Mouse (Mus musculus) heart, adult 2 months (tissue): Measurements from ENCODE around the gene Clcn6. TPM values are rescaled to one million over a fixed set of nuclear protein-coding genes. Genes with fewer than 3 reads are reported as not detected.
A peak's percentile ranks its signal among the peaks of the same experiment; 100 is the strongest.

Experiments
- DNase-seq, 2 experiments: peaks; one replicate each; pipeline ENCODE4 v3.0.0; 2021
- H3K27ac ChIP-seq: fragments of 200-600 bp; 2 replicates; pipeline ENCODE4 v1.8.1; 2022
- H3K27me3 ChIP-seq: fragments of 200-500 bp; 2 replicates; pipeline ENCODE4 v1.6.1; 2012; ENCODE audit warnings: mild to moderate bottlenecking, low read length, inconsistent platforms, mixed read lengths; ENCODE audit not compliant: control insufficient read depth, insufficient read depth
- H3K36me3 ChIP-seq: fragments of 200-500 bp; 2 replicates; pipeline ENCODE4 v1.6.1; 2012; ENCODE audit warnings: low read length, inconsistent platforms; ENCODE audit not compliant: control insufficient read depth, insufficient read depth
- H3K4me1 ChIP-seq: fragments of 200-500 bp; 2 replicates; pipeline ENCODE4 v1.6.1; 2011; ENCODE audit warnings: low read length; ENCODE audit not compliant: control insufficient read depth, insufficient read depth
- H3K4me3 ChIP-seq: fragments of 200-600 bp; 2 replicates; pipeline ENCODE4 v1.8.1; 2022
- H3K79me2 ChIP-seq: fragments of 200-500 bp; replicated peaks from 2 replicates; pipeline ENCODE4 v1.6.1; 2012; ENCODE audit warnings: mild to moderate bottlenecking, inconsistent platforms, low read length, moderate library complexity, mixed read lengths; ENCODE audit not compliant: control insufficient read depth, insufficient read depth
- H3K9ac ChIP-seq: fragments of 200-500 bp; 2 replicates; pipeline ENCODE4 v1.6.1; 2012; ENCODE audit warnings: low read depth, mild to moderate bottlenecking, control low read depth, inconsistent platforms, low read length, mixed read lengths
- CTCF ChIP-seq: fragments of 200-600 bp; IDR thresholded peaks from 2 replicates; pipeline ENCODE4 v1.8.1; 2022; ENCODE audit warnings: antibody characterized with exemption, mild to moderate bottlenecking, moderate library complexity
- EP300 ChIP-seq: fragments of 200-500 bp; IDR thresholded peaks from 2 replicates; pipeline ENCODE4 v1.6.1; 2011; ENCODE audit warnings: low read depth, low read length, control low read depth; ENCODE audit not compliant: insufficient read depth
- POLR2A ChIP-seq: fragments of 200-500 bp; IDR thresholded peaks from 2 replicates; pipeline ENCODE4 v1.6.1; 2011; ENCODE audit warnings: mild to moderate bottlenecking, low read depth, low read length, control low read depth; ENCODE audit not compliant: insufficient read depth
- WGBS: fragments of 180-500 bp; shearing (Covaris S2); methylation state at CpG from one replicate; pipeline ENCODE4 v1.1.7; 2018; 5-methylcytosine and 5-hydroxymethylcytosine counted together
- intact Hi-C: fragments of 180-260 bp; cut with DNase I; formaldehyde crosslinking; loops from one replicate; pipeline ENCODE4 v1.15.1; 2025
- polyA plus RNA-seq: library from polyadenylated mRNA; depleted of rRNA; stranded (reverse); fragments of >200 nt; gene quantifications from 2 replicates; pipeline ENCODE4 v1.2.3, GENCODE M21; 2012
- total RNA-seq, 2 experiments: library from RNA; stranded (reverse); gene quantifications; 2 replicates each; pipeline ENCODE4 v1.2.3; 2021

Clcn6 gene
- total and polyA plus RNA-seq, 3 experiments = 7.5 to 8.9 (median 8.1) TPM

- no peak for TF ChIP-seq EP300
- no peak for TF ChIP-seq POLR2A
- no peak for TF ChIP-seq CTCF
- WGBS = 91% methylated on average over 4 of the region's 4 CpGs
- Histone ChIP-seq H3K27me3 (no peaks in the 10 kb centered on the region), H3K9ac (no peak overlapping the region), H3K79me2 (no peaks in the 10 kb centered on the region), H3K27ac (no peak overlapping the region), H3K36me3 (no peaks in the 10 kb centered on the region), H3K4me3 (no peak overlapping the region), H3K4me1 (no peaks in the 10 kb centered on the region)
- DNase-seq = no peak
- intact Hi-C loops = no loop called here
Observed at GRCm38 (mm10) chr4:148012216-148012615, 26.4 kb downstream of the Clcn6 start.

GRCm38 (mm10) chr4:148011332-148011731, 27.3 kb downstream of the Clcn6 start:
- Histone ChIP-seq H3K36me3 (no peaks in the 10 kb centered on the region), H3K9ac (no peak overlapping the region), H3K79me2 (no peaks in the 10 kb centered on the region), H3K27ac (no peak overlapping the region), H3K4me1 (no peaks in the 10 kb centered on the region), H3K27me3 (no peaks in the 10 kb centered on the region), H3K4me3 (no peak overlapping the region)
- intact Hi-C loops = no loop called here
- TF ChIP-seq EP300 (no peak), CTCF (no peak), POLR2A (no peak)
- WGBS = 65% methylated on average over 3 of the region's 3 CpGs
- DNase-seq = no peak

- intact Hi-C loops = loop anchor here (5.0 kb wide), 1 partner anchor 197 kb away; no protein-coding TSS in a partner anchor
- Histone ChIP-seq H3K27ac (no peak overlapping the region), H3K36me3 (no peaks in the 10 kb centered on the region), H3K79me2 (no peaks in the 10 kb centered on the region), H3K4me3 (no peak overlapping the region), H3K9ac (no peak overlapping the region), H3K27me3 (no peaks in the 10 kb centered on the region), H3K4me1 (no peaks in the 10 kb centered on the region)
- DNase-seq = no peak
- TF ChIP-seq CTCF (no peak), EP300 (no peak), POLR2A (no peak)
- WGBS = 92% methylated on average over 2 of the region's 2 CpGs
Observed at GRCm38 (mm10) chr4:148009641-148010040, 29.0 kb downstream of the Clcn6 start.

- Histone ChIP-seq H3K27ac (no peak overlapping the region), H3K36me3 (no peaks in the 10 kb centered on the region), H3K79me2 (no peaks in the 10 kb centered on the region), H3K27me3 (no peaks in the 10 kb centered on the region), H3K4me3 (no peak overlapping the region), H3K9ac (no peak overlapping the region), H3K4me1 (no peaks in the 10 kb centered on the region)
- peak; percentile 54 to 69 for DNase-seq
- no peak for TF ChIP-seq POLR2A
- TF ChIP-seq EP300 = peak; percentile 52; the same call in 1 of the 2 replicates
- peak; percentile 83 for TF ChIP-seq CTCF
- 69% methylated on average over 4 of the region's 4 CpGs for WGBS
- intact Hi-C loops = loop anchor here (1.0 to 5.0 kb wide), 2 partner anchors 48 to 196 kb away; no protein-coding TSS in a partner anchor
Observed at GRCm38 (mm10) chr4:148008412-148008811, 30.2 kb downstream of the Clcn6 start.

DNA sequence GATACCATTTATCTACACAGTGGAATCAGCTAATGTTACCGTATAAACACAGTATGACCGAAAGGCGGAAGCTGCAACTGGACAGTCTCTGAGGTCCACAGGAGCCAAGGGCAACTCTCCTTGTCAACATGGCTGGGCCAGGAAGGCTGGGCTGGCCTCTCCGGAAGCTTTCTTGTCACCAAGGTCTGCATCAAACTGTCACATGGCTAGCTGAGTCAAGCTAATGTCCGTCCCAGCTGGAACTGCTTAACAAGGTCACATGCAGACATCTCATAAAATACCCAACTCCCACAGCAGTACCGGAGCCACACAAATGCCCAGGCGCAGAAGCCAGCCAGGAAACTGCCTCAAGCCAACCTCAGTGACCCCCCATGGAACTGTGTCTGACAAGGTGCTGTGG, 34.3 kb downstream of the Clcn6 start:
- no peaks in the 10 kb centered on the region for H3K79me2 ChIP-seq
- no peaks in the 10 kb centered on the region for H3K27me3 ChIP-seq
- peak in 1 of 2 experiments; percentile 29 for DNase-seq
- no peak overlapping the region for H3K9ac ChIP-seq
- H3K4me1 ChIP-seq = peaks cover 2% of the 10 kb centered on the region; the same call in 1 of the 2 replicates
- no peaks in the 10 kb centered on the region for H3K36me3 ChIP-seq
- no peak overlapping the region for H3K4me3 ChIP-seq
- 66% methylated on average over 7 of the region's 7 CpGs for WGBS
- H3K27ac ChIP-seq = peak overlapping the region; percentile 26; the same call in 1 of the 2 replicates
- intact Hi-C loops = no loop called here
- TF ChIP-seq CTCF (no peak), EP300 (no peak), POLR2A (no peak; the same call in 1 of the 2 replicates)

DNA sequence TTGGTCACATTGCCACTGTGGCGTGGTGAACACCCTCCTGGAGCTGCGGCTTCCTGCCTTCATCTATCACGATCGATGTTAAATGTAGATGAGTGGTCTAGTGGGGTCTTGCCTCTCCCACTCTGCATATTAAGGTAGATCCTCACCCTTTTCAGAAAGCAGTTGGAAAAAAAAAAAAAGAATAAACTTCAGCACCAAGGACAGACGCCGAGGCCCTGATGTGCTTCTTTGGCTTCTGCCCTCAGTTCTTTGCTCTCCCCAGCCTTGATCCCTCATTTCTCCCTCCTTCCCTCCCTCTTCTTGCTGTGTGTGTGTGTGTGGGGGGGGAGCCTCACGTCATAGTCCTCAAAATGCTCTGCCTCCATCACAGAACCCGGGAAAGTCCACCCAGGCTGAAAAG, 36.8 kb downstream of the Clcn6 start:
- H3K4me1 ChIP-seq = peaks cover 2% of the 10 kb centered on the region; the same call in 1 of the 2 replicates
- H3K4me3 ChIP-seq = no peak overlapping the region
- H3K79me2 ChIP-seq = no peaks in the 10 kb centered on the region
- no peaks in the 10 kb centered on the region for H3K36me3 ChIP-seq
- peak overlapping the region; percentile 36; the same call in 1 of the 2 replicates for H3K27ac ChIP-seq
- H3K9ac ChIP-seq = no peak overlapping the region
- WGBS = 48% methylated on average over 8 of the region's 8 CpGs
- DNase-seq = no peak
- TF ChIP-seq EP300 (no peak), POLR2A (no peak; the same call in 1 of the 2 replicates), CTCF (no peak)
- intact Hi-C loops = no loop called here
- no peaks in the 10 kb centered on the region for H3K27me3 ChIP-seq
